Mouse (Mus musculus) lung, postnatal 0 days (tissue): ENCODE measurements at regions not wholly inside any gene's neighbourhood (a gene's known extent, or its start where the extent isn't known, plus 50 kb on each side); places are given as distances from the start of the nearest gene placed in this dataset.

Experiments
- CTCF ChIP-seq: IDR thresholded peaks from 2 replicates; pipeline ENCODE4 v1.5.1; 2016; ENCODE audit warnings: antibody characterized with exemption, mild to moderate bottlenecking
- EP300 ChIP-seq: IDR thresholded peaks from 2 replicates; pipeline ENCODE4 v1.6.1; 2016; ENCODE audit warnings: antibody characterized with exemption, mild to moderate bottlenecking, control low read depth

DNA sequence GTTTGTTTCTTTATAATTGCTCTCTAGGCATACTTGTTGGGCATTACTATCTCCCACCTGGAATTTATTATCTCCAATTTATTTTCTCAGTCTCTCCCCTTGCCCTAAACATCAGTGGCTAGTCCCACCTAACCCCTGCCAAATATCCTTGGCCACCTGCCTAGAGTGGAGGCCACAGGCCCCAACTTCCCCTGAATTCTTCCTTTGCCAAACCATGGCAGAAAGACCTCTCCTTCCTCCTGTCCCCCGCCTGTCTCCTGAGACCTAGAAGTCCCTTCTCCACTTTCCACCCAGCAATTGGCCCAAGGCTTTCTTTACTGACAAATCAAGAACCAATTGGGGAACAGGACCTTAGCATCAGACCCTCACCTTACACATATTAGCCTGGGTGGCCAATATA, 226.7 kb upstream of the Jade1 start:
- TF ChIP-seq CTCF = no peak
- no peak for TF ChIP-seq EP300
